Mouse (Mus musculus): ENCODE data around the gene Nptx1. TPM values are rescaled to one million over a fixed set of nuclear protein-coding genes. Genes with fewer than 3 reads are reported as not detected.
A peak's percentile ranks its signal among the peaks of the same experiment; 100 is the strongest.

The Nptx1 gene
- polyA plus RNA-seq, 1 experiment from 2014 or later = 1.4 TPM

DNA sequence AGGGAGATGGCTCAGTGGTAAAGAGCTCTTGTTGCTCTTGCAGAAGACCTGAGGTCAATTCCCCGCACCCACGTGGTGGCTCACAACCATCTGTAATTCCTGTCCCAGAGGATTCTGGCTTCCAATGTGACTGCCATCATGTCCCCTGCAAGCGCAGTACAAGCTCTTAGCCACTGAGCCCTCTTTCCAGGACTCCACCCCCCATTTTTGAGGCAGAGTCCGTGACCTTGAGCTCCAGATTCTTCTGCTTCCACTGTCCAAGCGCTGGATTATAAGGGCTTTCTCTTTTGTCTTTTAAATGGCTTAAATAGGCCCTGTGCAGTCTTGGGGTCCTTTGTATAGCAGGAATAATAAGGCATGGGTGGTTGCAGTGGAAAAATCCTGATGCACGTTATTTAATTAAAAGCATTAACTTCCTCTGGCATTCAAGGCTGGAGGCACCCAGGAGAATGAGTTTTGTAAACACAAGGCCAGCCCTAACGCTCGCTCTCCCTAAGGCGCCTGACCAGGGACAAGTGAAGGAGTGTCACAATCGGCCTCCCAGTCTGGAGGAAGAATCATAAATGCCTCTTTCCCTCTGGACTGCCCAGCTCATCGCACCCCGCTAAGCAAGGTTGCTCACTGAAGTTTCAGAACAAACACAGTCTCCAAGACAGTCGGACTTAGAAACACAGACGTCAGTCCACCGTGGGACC, 24.9 kb upstream of the Nptx1 start:
- H3K4me1 ChIP-seq (ENCODE audit: insufficient read depth) = no peaks in the 10 kb centered on the region; the same call in 1 of the 2 replicates
- H3K9ac ChIP-seq = no peak overlapping the region
- 61% methylated on average over 15 of the region's 15 CpGs for whole genome bisulfite sequencing
- no peaks in the 10 kb centered on the region for H3K9me3 ChIP-seq (ENCODE audit: low read depth, low read length)
- H3K27ac ChIP-seq (ENCODE audit: low read depth) = no peak overlapping the region
- H3K4me3 ChIP-seq (ENCODE audit: low read depth, low read length) = no peak overlapping the region
- TF ChIP-seq CTCF (IDR thresholded peaks at IDR 0.05; ENCODE audit: low read depth) = no peak
- H3K4me2 ChIP-seq = no peak overlapping the region
- no peak for ATAC-seq (ENCODE audit: insufficient read depth)
- no peak for DNase-seq
- no peaks in the 10 kb centered on the region for H3K27me3 ChIP-seq (ENCODE audit: insufficient read depth, low read length)
- H3K36me3 ChIP-seq (ENCODE audit: insufficient read depth) = no peaks in the 10 kb centered on the region

DNA sequence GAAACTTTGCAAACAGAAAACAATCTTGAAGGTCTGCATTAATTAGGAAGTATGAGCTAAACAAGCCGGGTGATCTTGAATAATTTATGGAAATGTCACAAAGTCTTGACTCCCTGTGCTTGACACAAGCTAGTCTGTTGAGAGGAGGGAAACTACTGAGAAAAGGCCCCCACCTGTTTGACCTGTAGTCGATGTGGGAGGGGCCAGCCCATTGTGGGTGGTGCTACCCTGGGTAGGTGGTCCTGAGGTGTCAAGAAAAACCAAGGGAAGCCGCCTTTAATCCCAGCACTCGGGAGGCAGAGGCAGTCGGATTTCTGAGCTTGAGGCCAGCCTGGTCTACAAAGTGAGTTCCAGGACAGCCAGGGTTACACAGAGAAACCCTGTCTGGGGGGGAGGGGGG, 18.6 kb upstream of the Nptx1 start:
- no peak overlapping the region for H3K9ac ChIP-seq
- H3K27ac ChIP-seq (ENCODE audit: low read depth) = no peak overlapping the region
- H3K4me3 ChIP-seq (ENCODE audit: low read depth, low read length) = no peak overlapping the region
- no peak for DNase-seq
- WGBS = 52% methylated on average over 5 of the region's 5 CpGs
- no peak for ATAC-seq (ENCODE audit: insufficient read depth)
- TF ChIP-seq CTCF (IDR thresholded peaks at IDR 0.05; ENCODE audit: low read depth) = no peak
- H3K9me3 ChIP-seq (ENCODE audit: low read depth, low read length) = no peaks in the 10 kb centered on the region
- H3K4me2 ChIP-seq = no peak overlapping the region
- H3K4me1 ChIP-seq (ENCODE audit: insufficient read depth) = no peaks in the 10 kb centered on the region
- H3K36me3 ChIP-seq (ENCODE audit: insufficient read depth) = no peaks in the 10 kb centered on the region
- H3K27me3 ChIP-seq (ENCODE audit: insufficient read depth, low read length) = 0 out of 2 replicates have a peak, but pooled peaks cover 6% of the 10 kb centered on the region

DNA sequence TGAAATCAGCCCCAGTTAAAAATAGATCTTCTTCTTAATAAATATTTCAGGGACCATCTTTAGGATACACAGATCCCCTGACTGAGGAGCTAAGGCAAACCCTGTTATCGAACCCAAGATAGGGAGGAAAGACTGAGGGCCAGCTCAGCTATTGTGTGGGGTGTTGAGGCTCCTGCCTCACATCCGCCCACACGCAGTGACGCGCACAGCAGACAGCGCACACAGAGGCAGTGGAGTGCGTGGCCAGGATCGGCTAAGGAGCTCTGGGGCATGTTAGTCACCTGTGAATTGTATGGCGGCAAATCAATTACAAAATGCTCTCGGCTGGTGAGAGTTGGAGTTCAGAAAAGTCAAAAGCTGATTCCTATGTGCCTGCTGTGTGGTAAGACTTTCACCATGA, 18.1 kb upstream of the Nptx1 start:
- 0 out of 2 replicates have a peak, but pooled peaks cover 6% of the 10 kb centered on the region for H3K27me3 ChIP-seq (ENCODE audit: insufficient read depth, low read length)
- H3K27ac ChIP-seq (ENCODE audit: low read depth) = no peak overlapping the region
- H3K4me2 ChIP-seq = no peak overlapping the region
- no peak overlapping the region for H3K9ac ChIP-seq
- DNase-seq (no peak), ATAC-seq (ENCODE audit: insufficient read depth) (no peak)
- H3K9me3 ChIP-seq (ENCODE audit: low read depth, low read length) = no peaks in the 10 kb centered on the region
- WGBS = 36% methylated on average over 10 of the region's 10 CpGs
- H3K4me1 ChIP-seq (ENCODE audit: insufficient read depth) = no peaks in the 10 kb centered on the region
- TF ChIP-seq CTCF (IDR thresholded peaks at IDR 0.05; ENCODE audit: low read depth) = no peak
- no peaks in the 10 kb centered on the region for H3K36me3 ChIP-seq (ENCODE audit: insufficient read depth)
- no peak overlapping the region for H3K4me3 ChIP-seq (ENCODE audit: low read depth, low read length)

DNA sequence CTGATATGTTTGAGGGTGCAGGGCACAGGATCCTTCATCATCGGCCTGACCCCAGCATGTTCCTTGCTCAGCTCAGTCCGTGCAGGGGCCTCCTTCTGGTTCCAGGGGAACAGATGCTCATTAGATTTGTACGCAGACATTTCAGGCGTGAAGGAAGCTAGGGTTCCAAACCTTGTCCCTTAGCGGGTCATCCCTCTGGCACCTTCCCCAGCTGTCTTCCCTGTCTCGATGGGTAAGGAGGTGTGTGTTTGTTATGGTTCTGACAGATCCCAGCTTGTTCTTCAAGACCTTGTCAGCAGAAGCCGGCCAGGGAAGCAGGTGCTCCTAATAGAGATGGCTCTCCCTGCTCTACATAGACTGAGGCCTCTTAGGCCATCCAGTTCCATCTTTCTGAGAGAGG, 17.5 kb upstream of the Nptx1 start:
- no peak overlapping the region for H3K4me2 ChIP-seq
- DNase-seq = no peak
- H3K4me3 ChIP-seq (ENCODE audit: low read depth, low read length) = no peak overlapping the region
- ATAC-seq (ENCODE audit: insufficient read depth) = no peak
- H3K27ac ChIP-seq (ENCODE audit: low read depth) = no peak overlapping the region
- no peaks in the 10 kb centered on the region for H3K4me1 ChIP-seq (ENCODE audit: insufficient read depth)
- no peaks in the 10 kb centered on the region for H3K36me3 ChIP-seq (ENCODE audit: insufficient read depth)
- H3K9me3 ChIP-seq (ENCODE audit: low read depth, low read length) = no peaks in the 10 kb centered on the region
- H3K27me3 ChIP-seq (ENCODE audit: insufficient read depth, low read length) = 0 out of 2 replicates have a peak, but pooled peaks cover 6% of the 10 kb centered on the region
- 54% methylated on average over 7 of the region's 7 CpGs for WGBS
- H3K9ac ChIP-seq = no peak overlapping the region
- no peak for TF ChIP-seq CTCF (IDR thresholded peaks at IDR 0.05; ENCODE audit: low read depth)

DNA sequence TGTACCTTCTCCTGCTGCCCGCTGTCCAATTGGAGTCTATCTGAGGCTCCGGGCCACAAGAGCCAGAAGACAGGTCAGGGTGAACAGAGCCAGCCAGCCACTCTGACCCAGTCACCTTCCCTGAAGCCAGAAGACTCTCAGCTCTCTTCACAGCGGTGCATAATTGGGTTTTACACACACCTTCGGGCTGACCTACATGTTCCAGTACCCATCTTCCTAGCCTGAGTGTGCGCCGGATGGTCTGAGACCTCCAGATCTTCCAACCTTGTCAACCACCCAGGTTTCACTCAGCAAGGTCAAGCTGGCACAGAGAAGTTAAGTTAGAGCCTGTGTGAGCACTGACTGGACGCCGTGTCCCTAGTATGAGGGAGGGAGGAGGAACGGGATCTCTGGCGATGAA, 16.8 kb upstream of the Nptx1 start:
- TF ChIP-seq CTCF (IDR thresholded peaks at IDR 0.05; ENCODE audit: low read depth) = no peak
- no peaks in the 10 kb centered on the region for H3K36me3 ChIP-seq (ENCODE audit: insufficient read depth)
- no peaks in the 10 kb centered on the region for H3K9me3 ChIP-seq (ENCODE audit: low read depth, low read length)
- ATAC-seq (ENCODE audit: insufficient read depth) = no peak
- no peak overlapping the region for H3K27ac ChIP-seq (ENCODE audit: low read depth)
- no peak overlapping the region for H3K4me3 ChIP-seq (ENCODE audit: low read depth, low read length)
- H3K27me3 ChIP-seq (ENCODE audit: insufficient read depth, low read length) = 0 out of 2 replicates have a peak, but pooled peaks cover 6% of the 10 kb centered on the region
- WGBS = 81% methylated on average over 10 of the region's 10 CpGs
- H3K4me2 ChIP-seq = no peak overlapping the region
- DNase-seq = no peak
- H3K4me1 ChIP-seq (ENCODE audit: insufficient read depth) = peaks cover under 1% of the 10 kb centered on the region; the same call in 1 of the 2 replicates
- H3K9ac ChIP-seq = no peak overlapping the region

DNA sequence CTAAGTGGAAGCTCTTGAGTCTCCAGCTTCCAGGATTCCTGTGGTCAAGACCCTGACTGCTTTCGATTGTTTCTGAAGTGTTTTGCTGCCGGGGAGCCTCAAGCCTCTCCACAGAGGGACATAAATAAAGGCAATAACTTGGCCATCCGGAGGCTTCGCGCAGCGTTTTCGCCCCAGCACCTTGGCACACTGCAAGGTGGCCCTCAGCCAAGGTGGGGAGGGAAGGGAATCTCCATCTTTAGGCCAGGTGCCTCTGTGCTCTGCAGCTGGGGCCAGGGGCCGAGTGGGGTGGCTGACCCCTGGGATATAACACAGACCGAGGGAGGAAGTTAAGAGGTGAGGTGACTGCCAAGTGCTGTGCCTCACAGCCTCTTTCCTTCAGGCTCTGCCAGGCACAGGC, 15.6 kb upstream of the Nptx1 start:
- TF ChIP-seq CTCF (IDR thresholded peaks at IDR 0.05; ENCODE audit: low read depth) = no peak
- peak; percentile 5 for DNase-seq
- H3K4me1 ChIP-seq (ENCODE audit: insufficient read depth) = peaks cover 11% of the 10 kb centered on the region
- 54% methylated on average over 9 of the region's 9 CpGs for WGBS
- no peaks in the 10 kb centered on the region for H3K36me3 ChIP-seq (ENCODE audit: insufficient read depth)
- no peak for ATAC-seq (ENCODE audit: insufficient read depth)
- no peaks in the 10 kb centered on the region for H3K9me3 ChIP-seq (ENCODE audit: low read depth, low read length)
- H3K27ac ChIP-seq (ENCODE audit: low read depth) = no peak overlapping the region
- no peak overlapping the region for H3K9ac ChIP-seq
- H3K4me2 ChIP-seq = no peak overlapping the region
- 0 out of 2 replicates have a peak, but pooled peaks cover 6% of the 10 kb centered on the region for H3K27me3 ChIP-seq (ENCODE audit: insufficient read depth, low read length)
- H3K4me3 ChIP-seq (ENCODE audit: low read depth, low read length) = no peak overlapping the region

DNA sequence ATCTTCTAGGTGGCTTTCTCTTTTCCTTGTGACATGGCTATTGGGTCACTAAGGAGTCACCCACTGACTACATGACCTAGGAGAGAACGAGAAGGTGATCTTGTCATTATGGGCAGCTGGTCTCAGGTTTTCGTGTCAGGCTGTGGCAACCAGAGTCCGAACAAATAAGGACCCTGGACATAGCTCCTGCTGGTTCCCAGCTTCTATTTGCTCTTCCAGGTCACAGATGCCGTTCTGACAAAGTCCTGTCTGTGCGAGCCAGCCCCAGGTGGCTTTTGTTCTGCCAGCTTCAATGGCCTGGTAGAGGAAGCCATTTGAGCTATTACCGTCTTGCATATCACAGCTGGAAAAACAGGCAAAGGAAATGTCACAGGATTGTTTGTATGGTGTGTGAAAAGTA, 14.7 kb upstream of the Nptx1 start:
- Histone ChIP-seq H3K9ac (no peak overlapping the region), H3K4me2 (no peak overlapping the region), H3K4me1 (ENCODE audit: insufficient read depth) (peaks cover 16% of the 10 kb centered on the region), H3K4me3 (ENCODE audit: low read depth, low read length) (no peak overlapping the region), H3K27me3 (ENCODE audit: insufficient read depth, low read length) (0 out of 2 replicates have a peak, but pooled peaks cover 6% of the 10 kb centered on the region), H3K9me3 (ENCODE audit: low read depth, low read length) (no peaks in the 10 kb centered on the region), H3K36me3 (ENCODE audit: insufficient read depth) (no peaks in the 10 kb centered on the region), H3K27ac (ENCODE audit: low read depth) (no peak overlapping the region)
- ATAC-seq (ENCODE audit: insufficient read depth) (no peak), DNase-seq (no peak)
- WGBS = 42% methylated on average over 6 of the region's 6 CpGs
- TF ChIP-seq CTCF (IDR thresholded peaks at IDR 0.05; ENCODE audit: low read depth) = no peak

Data from lung, embryonic 14.5 days (tissue).